Mouse (Mus musculus) gastrocnemius, postnatal 25 days (tissue): ENCODE measurements around the gene Ifit1bl1. TPM values are rescaled to one million over a fixed set of nuclear protein-coding genes. Genes with fewer than 3 reads are reported as not detected.
"Not testable (repeated sequence)": the region's sequence is repeated elsewhere in the genome, so short reads cannot be mapped to it uniquely, and the experiment has no call there.

Experiments used
- DNase-seq: peaks from one replicate; pipeline ENCODE4 v3.0.0; 2022
- total RNA-seq, 2 experiments: library from RNA; stranded (reverse); gene quantifications; 1 replicate in 1 of 2; 2 replicates in 1 of 2; pipeline ENCODE4 v1.2.3; 2021

Ifit1bl1 gene
- total RNA-seq, 2 experiments from 2014 or later: not detected

DNA sequence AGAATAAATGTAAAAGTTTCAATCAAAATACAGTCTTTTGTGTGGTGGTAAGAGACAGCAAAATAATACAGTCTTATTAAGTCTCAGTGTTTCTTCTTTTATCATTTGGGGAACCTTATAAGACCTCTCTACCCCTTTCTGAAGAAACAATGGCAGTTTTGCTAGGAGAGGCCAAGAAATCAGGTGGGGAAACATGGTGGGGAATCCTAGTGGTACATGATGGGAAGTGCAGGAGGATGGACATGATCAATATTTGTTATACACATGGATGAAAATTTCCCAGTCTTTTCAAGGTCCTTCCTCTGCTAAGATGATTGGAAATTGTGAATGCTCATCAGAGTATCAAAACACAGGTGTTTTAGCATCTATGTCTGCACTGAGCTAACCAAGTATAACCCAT lies 12.8 kb downstream of the Ifit1bl1 start:
- no peak for DNase-seq

DNA sequence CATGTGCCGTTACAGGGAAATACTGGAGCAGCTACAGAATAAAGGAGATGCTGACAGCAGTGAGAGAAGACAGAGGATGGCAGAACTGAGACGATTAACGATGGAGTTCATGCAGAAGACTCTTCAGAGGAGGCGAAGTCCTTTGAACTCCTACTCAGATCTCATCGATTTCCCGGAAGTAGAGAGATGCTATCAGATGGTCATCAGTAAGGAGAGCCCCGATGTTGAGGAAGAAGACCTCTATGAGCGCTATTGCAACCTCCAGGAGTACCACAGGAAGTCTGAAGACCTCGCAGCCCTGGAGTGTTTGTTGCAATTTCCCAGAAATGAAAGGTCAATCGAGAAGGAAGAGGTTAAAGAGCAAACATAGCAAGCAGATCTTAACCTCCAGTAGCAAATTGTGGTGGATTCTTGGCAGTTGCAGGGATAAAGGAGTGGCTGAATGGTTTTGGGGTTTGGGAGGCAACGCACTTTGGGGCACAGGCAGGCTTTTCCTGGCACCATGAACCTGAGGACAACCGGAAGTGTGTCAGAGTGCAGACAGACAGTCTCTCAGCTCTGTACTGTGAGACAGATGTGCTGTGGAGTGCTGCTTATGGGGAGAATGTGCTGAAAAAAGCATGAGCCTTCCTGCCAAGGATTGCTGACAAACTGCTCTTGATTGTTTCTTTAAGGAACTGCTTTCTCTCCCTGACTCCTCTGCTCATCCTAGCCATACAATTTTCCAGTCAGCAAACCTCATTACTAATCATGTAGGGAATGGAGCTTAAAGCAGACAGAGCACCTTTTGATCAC lies 13.7 kb downstream of the Ifit1bl1 start:
- not testable (repeated sequence) for DNase-seq

DNA sequence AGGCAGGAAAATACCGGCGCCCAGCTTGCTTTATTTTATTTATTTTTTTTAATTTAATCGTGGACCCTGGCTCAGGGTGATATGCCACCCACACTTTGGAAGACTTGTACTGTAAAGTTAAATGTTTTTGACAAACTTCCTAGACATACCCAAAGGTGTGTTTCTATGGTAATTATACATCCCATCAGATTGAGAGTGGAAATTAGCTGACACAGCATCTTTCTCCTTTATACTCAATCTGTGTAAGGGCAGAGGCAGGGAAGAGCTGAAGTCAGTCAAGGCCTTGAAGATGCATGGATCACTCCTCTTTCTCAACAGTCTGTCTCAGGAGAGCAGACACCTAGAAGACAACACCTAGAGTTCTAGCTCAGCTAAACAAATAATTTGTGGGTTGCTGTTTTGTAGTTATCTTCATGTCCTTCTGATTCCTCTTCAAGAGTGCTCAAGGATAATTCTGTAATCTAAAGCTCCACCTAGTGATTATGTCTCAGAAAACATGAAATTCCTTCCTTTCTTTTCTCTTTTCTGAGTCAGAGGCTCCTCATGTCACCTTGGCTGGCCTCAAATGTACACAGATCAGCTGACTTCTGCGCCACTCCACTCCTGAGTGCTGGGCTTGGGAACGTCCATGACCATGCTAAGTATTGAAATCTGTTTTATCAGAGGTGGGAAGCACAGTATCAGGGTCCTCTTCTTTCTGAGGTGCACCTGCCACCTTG lies 15.9 kb downstream of the Ifit1bl1 start:
- DNase-seq: not testable (repeated sequence)

DNA sequence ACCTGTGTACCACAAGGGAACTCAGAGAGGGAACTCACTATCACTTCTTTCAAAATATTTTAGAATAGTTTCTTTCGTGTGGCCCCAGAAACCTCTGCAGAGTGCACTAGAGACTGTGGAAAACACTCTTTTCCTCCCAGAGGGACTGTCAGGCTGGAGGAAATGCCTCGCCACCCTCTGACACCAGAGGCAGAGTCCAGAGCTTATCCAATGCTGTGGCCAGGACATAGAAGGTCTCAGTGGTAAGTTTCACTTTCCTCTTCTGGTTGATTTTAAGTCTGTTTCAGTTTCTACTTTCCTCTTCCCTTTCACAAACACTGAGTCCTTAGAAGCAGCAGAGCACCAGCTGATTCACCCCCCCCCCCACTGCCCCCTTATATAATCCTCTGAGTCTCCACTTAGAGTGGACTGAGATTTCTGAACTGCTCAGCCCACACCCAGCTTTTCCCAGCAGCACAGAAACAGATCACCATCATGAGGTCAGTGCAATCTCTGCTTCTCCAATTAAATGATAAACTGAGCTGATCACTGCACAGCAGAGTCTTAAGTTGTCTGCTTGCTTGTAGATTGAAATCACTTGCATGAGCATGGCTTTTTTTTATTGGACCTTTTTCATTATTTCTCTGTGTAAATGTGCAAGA lies 18.5 kb downstream of the Ifit1bl1 start, which contains the start of gene Ifit3:
Gene Ifit3 (plus strand): TSS at position 406 of the 641 bp plus-strand sequence.
- peak; percentile 42 for DNase-seq

DNA sequence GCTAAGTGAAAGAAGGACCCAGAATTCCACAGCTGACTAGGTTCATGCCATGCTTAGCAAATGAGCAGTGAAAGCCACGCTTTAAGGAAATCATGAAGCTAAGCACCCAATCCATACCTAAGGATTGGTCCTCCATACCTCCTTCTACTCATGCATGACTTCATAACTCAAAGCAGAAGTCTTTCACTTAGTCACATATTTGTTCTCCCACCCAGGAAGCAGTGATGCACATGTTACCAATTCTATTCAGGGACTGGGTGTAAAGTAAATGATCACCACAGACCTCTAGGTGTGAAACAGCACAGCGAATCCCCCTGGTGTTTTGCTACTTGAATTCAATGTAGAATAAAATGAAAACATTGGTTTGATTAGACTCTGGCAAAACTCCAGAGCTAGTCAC lies 19.1 kb downstream of the Ifit1bl1 start:
- not testable (repeated sequence) for DNase-seq

DNA sequence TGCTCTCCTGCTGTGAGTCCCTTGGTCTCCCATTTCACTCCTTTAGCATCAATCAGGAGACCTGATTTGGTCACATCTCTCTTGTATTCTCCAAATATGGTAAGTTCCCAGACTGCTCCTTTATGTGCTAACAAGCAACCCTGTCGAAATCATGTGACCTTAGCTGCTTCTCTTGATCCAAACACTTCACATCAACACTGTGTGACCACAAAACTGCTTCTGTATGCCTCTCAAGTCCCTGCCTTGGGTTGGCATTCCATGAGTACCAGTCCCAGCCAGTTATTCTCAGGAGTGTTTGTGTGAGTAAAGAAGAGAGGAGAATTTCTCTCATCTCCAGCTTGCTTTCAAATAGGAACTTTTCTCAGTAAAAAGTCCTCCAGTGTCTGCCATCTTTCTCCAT lies 24.6 kb downstream of the Ifit1bl1 start:
- no peak for DNase-seq

DNA sequence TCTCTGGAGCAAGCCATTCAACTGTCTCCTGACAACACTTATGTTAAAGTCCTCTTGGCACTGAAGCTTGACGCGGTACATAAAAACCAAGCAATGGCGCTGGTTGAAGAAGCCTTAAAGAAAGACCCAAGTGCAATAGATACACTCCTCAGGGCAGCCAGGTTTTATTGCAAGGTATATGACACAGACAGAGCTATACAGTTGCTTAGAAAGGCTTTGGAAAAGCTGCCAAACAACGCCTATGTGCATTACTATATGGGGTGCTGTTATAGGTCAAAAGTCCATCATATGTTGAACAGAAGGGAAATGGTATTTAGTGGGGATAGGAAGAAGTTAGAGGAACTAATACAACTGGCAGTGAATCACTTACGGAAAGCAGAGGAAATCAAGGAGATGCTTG lies 28.1 kb downstream of the Ifit1bl1 start:
- no peak for DNase-seq

DNA sequence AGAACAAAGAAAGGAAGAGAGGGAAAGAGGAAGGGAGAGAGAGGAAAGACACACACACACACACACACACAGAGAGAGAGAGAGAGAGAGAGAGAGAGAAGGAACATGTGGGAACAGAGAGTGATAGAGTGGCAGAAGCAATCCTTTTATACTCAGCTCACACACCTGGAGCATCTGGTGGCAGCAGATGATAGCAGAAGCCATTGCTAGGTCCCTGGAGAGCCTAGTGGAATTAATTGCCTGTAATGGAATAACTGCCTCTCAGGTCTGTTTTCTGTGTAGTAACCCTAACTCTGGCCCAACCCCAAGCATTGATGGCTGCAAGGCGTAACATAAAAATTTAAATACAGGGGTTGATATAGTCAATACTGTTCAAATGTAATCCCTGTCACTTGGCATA lies 30.7 kb downstream of the Ifit1bl1 start:
- DNase-seq: no peak

DNA sequence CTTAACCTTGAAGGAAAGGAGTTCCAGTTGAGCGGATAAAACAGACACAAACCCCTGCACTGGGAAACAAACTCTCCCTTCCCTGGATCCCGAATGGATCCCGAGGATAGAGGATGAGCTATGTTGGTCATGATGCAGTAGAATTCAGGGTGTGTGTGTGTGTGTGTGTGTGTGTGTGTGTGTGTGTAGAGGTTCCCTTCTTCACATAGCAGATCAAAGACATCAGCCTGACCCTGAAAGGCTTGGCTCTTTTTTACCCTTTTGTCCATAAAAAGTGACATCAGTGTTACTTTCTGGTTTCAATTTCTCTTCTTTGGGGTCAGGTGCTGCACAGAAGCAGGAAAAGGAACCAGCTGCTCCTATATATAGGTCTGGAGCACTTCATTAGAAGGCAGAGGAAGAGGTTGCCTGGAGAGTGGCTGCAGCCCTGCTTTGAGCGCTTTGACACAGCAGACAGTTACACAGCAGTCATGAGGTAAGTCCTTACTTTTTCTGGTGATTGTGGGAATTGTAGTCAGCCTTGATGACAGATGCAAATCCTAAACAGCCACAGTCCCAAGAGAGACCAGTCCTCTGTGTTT lies 31.8 kb downstream of the Ifit1bl1 start:
- DNase-seq: no peak

DNA sequence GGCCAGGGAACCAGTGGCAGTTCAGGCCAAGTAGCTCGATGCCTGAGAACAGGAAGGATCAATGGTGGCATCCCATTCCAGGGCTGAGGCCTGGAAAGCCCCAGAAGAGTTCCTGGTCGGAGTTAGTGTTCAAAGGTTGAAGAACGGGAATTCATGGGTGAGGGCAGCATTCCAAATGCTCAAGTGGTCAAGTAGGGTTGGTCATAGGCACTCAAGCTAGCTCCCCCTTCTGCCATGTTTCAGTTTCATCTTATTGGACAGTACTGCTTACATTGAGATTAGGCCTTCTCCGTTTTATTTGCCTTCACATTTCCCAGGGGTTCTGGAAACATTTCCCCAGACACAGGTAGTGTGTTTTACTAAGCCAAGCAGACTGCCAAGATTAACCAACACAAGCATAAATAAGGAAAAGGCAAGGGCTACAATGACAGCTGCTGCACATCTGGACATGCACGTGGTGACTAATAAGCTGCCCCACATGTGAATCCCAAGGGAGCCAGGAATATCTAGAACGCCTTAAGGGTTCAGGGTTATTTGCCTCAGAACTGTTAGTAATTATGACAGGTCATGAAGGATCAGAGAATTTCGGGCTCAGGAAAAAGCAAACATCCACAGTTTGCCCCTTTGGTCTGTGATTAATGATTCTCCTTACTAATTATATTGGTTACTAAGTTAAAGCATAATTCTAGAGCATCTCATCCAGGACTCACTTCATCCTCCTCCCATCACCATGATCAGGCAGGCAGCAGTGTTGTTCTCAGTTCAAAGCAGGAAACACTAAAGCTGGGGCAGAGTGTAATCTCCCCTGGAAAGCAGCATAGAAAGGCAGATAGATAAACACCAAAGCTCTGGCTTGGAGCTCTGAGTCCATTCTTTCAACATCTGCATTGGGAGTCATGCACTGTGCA lies 32.5 kb downstream of the Ifit1bl1 start:
- no peak for DNase-seq

DNA sequence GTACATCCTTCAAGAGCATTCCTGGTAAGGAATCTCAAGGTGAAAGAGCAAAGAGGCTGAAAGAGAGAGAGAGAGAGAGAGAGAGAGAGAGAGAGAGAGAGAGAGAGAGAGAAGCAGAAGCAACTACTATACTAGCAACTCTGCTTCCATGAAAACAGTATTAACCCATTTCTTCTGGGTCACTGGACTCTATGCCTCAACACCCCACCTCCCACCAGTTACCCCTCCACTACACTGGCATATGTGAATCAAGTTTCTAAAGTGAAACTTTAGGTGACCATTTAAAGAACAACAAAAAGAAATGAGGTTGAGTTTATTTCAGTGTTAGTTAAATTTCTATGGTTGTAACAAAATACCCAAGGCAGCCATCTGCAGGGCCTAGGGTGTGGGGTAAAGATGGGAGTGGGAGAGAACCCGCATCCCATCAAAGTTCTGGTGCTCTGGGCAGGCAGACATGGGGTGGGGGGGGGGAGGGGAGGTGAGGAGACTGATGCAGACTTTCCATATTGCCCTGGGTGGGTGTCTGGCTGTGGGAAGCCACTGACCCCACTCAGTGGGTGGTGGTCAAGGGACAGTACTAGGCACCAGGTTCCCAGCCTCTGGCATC lies 35.5 kb downstream of the Ifit1bl1 start:
- no peak for DNase-seq

DNA sequence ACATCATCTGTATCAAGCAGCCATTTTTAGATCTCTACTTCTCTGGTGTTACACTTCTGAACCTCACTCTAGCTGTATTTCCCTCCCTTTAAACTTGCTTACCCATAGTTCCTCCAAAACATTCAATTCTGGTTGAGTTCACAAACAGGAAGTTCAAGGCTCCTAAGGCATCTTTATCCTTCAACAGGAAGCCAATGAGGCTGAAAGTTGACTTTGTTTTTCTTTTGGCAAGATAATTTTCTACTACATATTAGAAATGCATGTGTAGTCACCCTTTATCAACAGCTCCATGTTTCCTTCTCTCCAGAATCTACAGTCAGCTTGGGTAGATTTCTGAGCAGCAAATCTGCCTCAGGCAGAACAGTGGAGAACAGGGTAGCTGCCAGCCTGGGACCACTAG lies 39.2 kb downstream of the Ifit1bl1 start:
- DNase-seq: no peak

DNA sequence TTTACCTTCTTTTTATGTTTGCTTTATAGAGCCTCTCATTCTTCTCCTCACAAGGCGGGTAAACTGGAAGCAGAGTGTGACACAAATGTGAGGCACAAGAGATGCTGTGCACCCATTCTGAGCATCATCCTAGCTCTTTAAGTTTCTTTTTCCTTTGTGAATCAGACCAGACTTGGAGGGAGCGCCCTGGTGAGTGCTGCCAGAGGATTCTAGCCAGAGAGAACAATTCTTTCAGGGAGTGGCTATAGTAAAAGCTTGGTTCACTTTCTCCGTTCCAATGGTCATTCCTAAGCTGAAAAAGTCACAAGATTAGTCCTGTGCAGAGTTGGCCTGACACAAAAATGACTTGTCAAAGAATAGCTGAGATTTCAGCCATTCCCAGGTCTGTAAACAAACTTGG lies 45.1 kb downstream of the Ifit1bl1 start:
- peak; percentile 41 for DNase-seq

DNA sequence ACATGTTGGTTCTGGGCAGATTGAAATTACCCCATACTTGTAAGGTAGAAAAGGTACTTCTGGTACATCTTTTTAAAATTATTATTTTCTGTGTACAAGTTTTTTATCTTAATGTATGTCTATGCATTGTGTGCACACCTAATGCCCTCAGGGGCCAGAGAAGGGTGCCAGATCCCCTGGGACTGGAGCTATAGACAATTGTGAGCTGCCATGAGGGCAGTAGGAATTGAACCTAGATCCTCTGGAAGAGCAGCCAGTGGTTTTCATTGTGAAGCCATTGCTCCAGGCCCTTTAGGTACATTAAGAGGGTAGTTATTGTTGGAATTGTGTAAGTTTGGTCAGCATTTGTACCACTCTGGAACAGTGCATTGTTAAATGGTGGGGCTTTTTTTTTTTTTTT lies 47.7 kb downstream of the Ifit1bl1 start:
- DNase-seq: no peak

DNA sequence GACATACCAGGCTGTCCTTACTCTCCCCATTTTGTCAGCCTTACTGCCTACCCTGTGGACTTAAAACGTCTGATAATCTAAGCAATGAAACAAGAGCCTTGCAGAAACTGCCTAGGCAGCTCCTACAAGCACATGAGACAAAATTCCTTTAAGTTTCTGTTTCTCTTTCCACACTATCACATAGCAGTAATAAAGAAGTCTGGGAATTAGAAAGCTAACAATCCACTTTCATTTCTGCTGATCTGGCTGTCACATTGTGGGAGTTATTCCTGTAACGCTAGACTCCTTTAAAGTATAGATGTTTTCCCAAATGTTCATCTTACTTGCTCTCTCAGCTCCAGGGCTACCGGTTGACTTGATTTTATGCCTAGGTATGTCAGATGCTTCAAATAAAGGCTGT lies 48.2 kb downstream of the Ifit1bl1 start:
- DNase-seq: no peak

DNA sequence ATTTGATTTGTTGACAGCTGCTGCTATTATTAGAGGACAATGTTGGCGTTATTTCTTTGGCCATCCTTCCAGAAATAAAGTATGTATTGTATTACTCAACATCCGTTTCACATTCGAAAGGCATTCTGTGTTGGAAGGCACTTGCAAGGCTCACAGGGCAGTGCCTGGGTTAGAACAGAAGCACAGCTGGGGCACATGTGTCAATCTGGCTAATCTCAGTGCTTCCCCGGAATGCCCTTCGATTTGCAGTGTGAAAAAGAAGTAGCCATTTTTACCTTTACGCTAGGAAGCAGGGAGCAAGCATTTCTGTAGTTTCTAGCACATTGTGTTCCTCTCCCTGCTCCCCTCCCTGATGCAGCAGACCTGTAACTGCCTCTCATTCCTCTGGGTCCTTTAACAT lies 48.7 kb downstream of the Ifit1bl1 start:
- no peak for DNase-seq

DNA sequence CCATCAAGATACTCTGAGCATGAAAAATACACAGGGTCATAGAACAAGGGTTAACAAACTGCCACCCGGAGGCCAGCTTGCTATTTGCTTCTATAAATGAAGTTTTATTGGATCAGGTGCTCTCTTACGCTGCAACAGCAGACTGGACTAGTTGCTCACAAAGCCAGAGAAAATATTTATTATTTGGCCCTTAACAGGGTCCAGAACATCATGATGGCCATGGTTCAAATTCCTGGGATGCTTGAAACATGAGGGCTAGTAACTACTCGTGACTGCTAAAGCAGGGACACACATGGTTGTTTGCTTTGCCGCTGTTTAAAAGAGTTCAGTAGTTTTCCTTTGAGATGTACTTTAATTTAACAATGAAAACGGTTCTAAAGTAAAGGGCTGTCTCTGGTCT lies 49.8 kb downstream of the Ifit1bl1 start:
- peak; percentile 14 for DNase-seq

DNA sequence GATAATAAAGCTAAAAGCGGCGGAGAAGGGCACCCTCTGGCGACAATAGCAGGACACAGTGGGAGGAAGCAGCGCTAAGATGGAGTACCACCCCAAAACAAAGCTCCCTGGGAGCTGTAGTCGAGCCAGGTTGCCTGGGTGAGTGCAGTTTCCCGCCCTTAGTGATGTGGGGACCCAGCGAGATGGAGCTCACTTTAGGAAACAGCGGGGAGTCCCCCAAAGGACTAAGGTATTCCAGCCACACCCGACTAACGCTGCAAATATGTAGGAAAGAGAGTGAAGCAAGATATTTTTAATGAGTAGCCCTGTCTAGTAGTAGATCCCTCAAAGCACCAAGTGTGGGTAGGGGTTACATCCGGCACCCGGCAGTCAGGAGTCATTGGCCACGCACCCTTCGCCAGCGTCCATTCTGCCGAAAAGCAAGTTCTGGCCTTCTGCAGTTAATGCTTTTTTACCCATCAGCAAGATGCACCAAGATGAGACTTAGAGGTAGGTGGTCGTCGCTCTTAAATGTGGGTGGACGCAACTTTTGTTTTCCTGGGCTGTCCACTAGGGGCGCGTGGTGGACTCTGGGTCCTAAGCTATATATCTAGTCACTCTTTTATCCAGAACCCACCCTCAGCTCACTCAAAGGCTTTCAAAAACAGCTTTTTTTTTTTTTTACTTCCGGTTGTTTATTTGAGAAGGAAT lies 51.1 kb downstream of the Ifit1bl1 start, which contains the start of gene Ifit2:
Gene Ifit2 (plus strand): TSS at position 161 of the 690 bp plus-strand sequence.
- peak; percentile 69 for DNase-seq

DNA sequence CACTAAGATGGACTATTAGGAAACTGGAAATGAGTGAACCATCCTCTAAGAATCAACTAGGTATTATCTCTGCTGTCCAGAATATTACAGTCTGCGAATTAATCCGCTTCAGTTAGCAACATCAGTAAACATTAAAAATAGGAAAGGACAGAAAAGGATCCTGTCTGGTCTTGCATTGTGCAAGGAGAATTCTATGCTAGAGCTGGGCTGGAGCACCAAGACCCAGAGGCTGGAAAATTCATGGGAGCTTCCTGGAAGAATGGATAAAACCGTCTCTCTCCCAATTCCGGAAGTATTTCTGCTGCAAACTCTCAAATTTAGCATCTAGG lies 51.6 kb downstream of the Ifit1bl1 start:
- DNase-seq: no peak

DNA sequence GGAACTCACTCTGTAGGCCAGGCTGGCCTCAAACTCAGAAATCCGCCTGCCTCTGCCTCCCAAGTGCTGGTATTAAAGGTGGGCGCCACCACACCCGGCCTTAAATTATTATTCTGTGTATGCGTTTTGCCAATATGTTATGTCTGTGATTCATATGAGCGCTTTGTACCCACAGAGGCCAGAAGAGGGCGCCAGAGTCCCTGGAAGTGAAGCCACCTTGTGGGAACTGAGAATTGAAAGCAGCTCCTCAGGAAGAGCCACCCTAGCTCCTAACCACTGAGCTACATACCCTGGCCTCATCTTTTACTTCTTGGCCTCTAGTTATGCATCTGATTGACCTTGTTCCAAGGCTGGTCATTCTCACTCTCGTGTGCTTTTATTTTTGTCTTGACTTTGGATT lies 53.8 kb downstream of the Ifit1bl1 start:
- DNase-seq: peak; percentile 61

DNA sequence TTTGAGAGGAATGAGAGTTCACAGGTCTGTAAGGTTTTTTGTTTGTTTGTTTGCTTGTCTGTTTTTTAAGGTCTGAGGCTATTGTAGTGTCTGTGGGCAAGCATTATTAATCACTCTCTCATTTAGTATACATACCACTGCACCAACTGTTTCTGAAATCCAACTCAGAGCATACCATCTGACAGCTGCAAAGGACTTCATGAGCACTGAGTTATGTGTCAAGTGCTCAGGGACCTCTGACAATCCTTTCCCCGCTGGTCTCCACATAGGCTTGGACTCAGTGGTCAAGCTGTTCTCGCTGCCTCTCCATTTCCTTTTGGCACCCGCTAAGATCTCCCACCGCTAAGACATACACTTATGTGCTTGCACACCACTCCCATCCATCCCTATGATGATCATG lies 55.5 kb downstream of the Ifit1bl1 start:
- no peak for DNase-seq
